Mouse (Mus musculus): ENCODE results near the gene Arhgap8.

GRCm38 (mm10) chr15:84712566-84713405, 7.1 kb upstream of the Arhgap8 start:
- TF ChIP-seq SIN3A (IDR thresholded peaks at IDR 0.05; ENCODE audit: low read length) = no peak
- TF ChIP-seq ZC3H11A (IDR thresholded peaks at IDR 0.05; ENCODE audit: low read depth, low read length) = no peak
- TF ChIP-seq NELFE (IDR thresholded peaks at IDR 0.05; ENCODE audit: low read depth, low read length) = no peak
- no peak for TF ChIP-seq ELF1 (IDR thresholded peaks at IDR 0.05; ENCODE audit: low read depth, low read length)
- no peak for TF ChIP-seq ETS1 (IDR thresholded peaks at IDR 0.05; ENCODE audit: low read depth, low read length)
- TF ChIP-seq CTCF (IDR thresholded peaks at IDR 0.05 in 2 of 3, conservative IDR thresholded peaks at IDR 0.05 in 1 of 3; ENCODE audit: control insufficient read depth in 1 of 3, insufficient read depth in 1 of 3, low read depth in 2 of 3, low read length in 3 of 3, poor library complexity in 1 of 3, severe bottlenecking in 1 of 3) = no peak
- no peak for TF ChIP-seq POLR2AphosphoS5 (IDR thresholded peaks at IDR 0.05; ENCODE audit: borderline replicate concordance, low read depth, low read length)
- no peak for TF ChIP-seq GABPA (IDR thresholded peaks at IDR 0.05; ENCODE audit: low read depth, low read length)
- TF ChIP-seq TCF12 (IDR thresholded peaks at IDR 0.05; ENCODE audit: low read depth, low read length) = no peak
- TF ChIP-seq TBP (IDR thresholded peaks at IDR 0.05; ENCODE audit: low read depth, low read length) = no peak
- TF ChIP-seq POLR2A (IDR thresholded peaks at IDR 0.05; ENCODE audit: control insufficient read depth in 1 of 2, insufficient read depth in 1 of 2, low read depth in 1 of 2, low read length in 2 of 2, poor library complexity in 1 of 2) = no peak
- TF ChIP-seq UBTF (IDR thresholded peaks at IDR 0.05; ENCODE audit: borderline replicate concordance, insufficient read depth, low read depth, low read length) = no peak
- no peak for TF ChIP-seq TAL1 (IDR thresholded peaks at IDR 0.05; ENCODE audit: low read length)

All from MEL (cell line).